Mouse (Mus musculus) stomach, embryonic 15.5 days (tissue): ENCODE measurements at regions not wholly inside any gene's neighbourhood (a gene's known extent, or its start where the extent isn't known, plus 50 kb on each side); places are given as distances from the start of the nearest gene placed in this dataset.
"Not testable (repeated sequence)": the region's sequence is repeated elsewhere in the genome, so short reads cannot be mapped to it uniquely, and the experiment has no call there.

ENCODE experiments used
- ATAC-seq: fragments of 200-750 bp; cut with Nextera tagmentation; 2 replicates; pipeline ENCODE4 v1.8.0; 2017; ENCODE audit warnings: low read depth, moderate number of reproducible peaks, moderate TSS enrichment; ENCODE audit not compliant: insufficient read depth, low FRiP score
- H3K27ac ChIP-seq: fragments of 300-500 bp; sonication (generic); 2 replicates; pipeline ENCODE4 v1.5.1; 2015; ENCODE audit warnings: mild to moderate bottlenecking, inconsistent platforms
- H3K27me3 ChIP-seq: fragments of 300-500 bp; sonication (generic); replicated peaks from 2 replicates; pipeline ENCODE4 v1.6.1; 2015; ENCODE audit warnings: inconsistent platforms
- H3K36me3 ChIP-seq: fragments of 300-500 bp; sonication (generic); 2 replicates; pipeline ENCODE4 v1.6.1; 2015; ENCODE audit warnings: inconsistent platforms
- H3K4me1 ChIP-seq: fragments of 300-500 bp; sonication (generic); 2 replicates; pipeline ENCODE4 v1.6.1; 2015; ENCODE audit warnings: inconsistent platforms
- H3K4me2 ChIP-seq: fragments of 300-500 bp; sonication (generic); 2 replicates; pipeline ENCODE4 v1.6.1; 2015; ENCODE audit warnings: mild to moderate bottlenecking, inconsistent platforms
- H3K4me3 ChIP-seq: fragments of 300-500 bp; sonication (generic); replicated peaks from 2 replicates; pipeline ENCODE4 v1.5.1; 2015; ENCODE audit warnings: inconsistent platforms
- H3K9ac ChIP-seq: fragments of 300-500 bp; sonication (generic); 2 replicates; pipeline ENCODE4 v1.6.1; 2015; ENCODE audit warnings: inconsistent platforms
- H3K9me3 ChIP-seq: fragments of 300-500 bp; sonication (generic); 2 replicates; pipeline ENCODE4 v1.6.1; 2016; ENCODE audit warnings: inconsistent platforms
- WGBS: fragments of 180-500 bp; shearing (Covaris S2); methylation state at CpG from one replicate; pipeline ENCODE4 v1.1.7; 2015; 5-methylcytosine and 5-hydroxymethylcytosine counted together

- Histone ChIP-seq H3K9me3 (no peaks in the 10 kb centered on the region), H3K4me2 (no peak overlapping the region), H3K27ac (no peak overlapping the region), H3K36me3 (no peaks in the 10 kb centered on the region), H3K27me3 (no peaks in the 10 kb centered on the region), H3K4me1 (no peaks in the 10 kb centered on the region), H3K4me3 (no peak overlapping the region), H3K9ac (no peak overlapping the region)
- no peak for ATAC-seq
These were observed 218.5 kb upstream of the Mpdz start for GRCm38 (mm10) chr4:81661096-81661495.

DNA sequence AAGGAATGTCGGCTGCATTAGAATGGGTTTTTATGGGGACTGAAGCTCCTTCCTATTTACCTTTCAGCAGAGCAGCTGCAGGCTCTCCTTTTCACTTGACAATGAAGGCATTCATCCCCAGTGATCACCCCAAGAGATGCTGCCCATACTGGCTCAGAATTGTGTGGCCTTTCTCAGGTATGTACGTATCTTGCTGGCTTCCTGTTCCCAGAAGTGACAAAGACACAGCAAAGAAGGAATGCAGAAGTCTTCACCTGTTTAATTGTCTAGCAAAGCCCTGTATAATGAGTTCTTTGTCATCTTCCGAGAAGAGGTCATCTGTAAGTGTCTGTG, 185.8 kb upstream of the Mpdz start:
- no peaks in the 10 kb centered on the region for H3K4me1 ChIP-seq

GRCm38 (mm10) chr4:81627714-81628495, 185.3 kb upstream of the Mpdz start:
- H3K9ac ChIP-seq, result no peak overlapping the region
- H3K27me3 ChIP-seq, result no peaks in the 10 kb centered on the region
- H3K4me1 ChIP-seq, result no peaks in the 10 kb centered on the region
- no peaks in the 10 kb centered on the region for H3K9me3 ChIP-seq
- H3K36me3 ChIP-seq, result no peaks in the 10 kb centered on the region
- H3K4me2 ChIP-seq, result no peak overlapping the region
- H3K27ac ChIP-seq, result no peak overlapping the region
- H3K4me3 ChIP-seq, result no peak overlapping the region
- ATAC-seq, result no peak
- 53% methylated on average over 12 of the region's 12 CpGs for WGBS

More for the DNA sequence above, 185.8 kb upstream of the Mpdz start:
- no peaks in the 10 kb centered on the region for H3K27me3 ChIP-seq
- ATAC-seq, result no peak
- no peaks in the 10 kb centered on the region for H3K36me3 ChIP-seq
- H3K9me3 ChIP-seq, result no peaks in the 10 kb centered on the region
- H3K27ac ChIP-seq, result no peak overlapping the region
- no peak overlapping the region for H3K4me3 ChIP-seq
- H3K9ac ChIP-seq, result no peak overlapping the region
- 63% methylated on average over 3 of the region's 3 CpGs for WGBS
- no peak overlapping the region for H3K4me2 ChIP-seq

- Histone ChIP-seq H3K4me1 (no peaks in the 10 kb centered on the region), H3K36me3 (no peaks in the 10 kb centered on the region), H3K27me3 (no peaks in the 10 kb centered on the region), H3K9ac (no peak overlapping the region), H3K4me3 (no peak overlapping the region), H3K4me2 (no peak overlapping the region), H3K27ac (no peak overlapping the region), H3K9me3 (no peaks in the 10 kb centered on the region)
- 70% methylated on average over 10 of the region's 10 CpGs for WGBS
- no peak for ATAC-seq
These were observed 182.8 kb upstream of the Mpdz start for GRCm38 (mm10) chr4:81625348-81625934.

DNA sequence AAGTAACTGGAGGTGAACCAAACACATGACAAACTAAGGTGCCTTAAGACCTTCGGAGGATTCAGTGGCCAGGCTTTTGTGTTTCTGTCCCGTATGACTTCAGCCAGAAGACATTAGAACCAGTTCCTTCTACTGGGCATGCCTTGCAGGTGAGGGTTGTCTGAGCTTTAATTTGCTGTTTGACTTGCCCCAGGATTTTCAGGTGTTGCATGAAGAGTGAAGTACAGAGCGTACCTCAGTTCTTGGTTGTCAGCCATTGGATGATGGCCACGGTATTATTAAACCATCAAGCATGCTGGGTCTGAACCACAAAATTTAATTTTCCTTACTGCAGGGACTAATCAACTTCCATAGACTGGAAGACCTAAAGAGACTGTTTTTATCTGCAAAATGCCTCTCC, 181.5 kb upstream of the Mpdz start:
- Histone ChIP-seq H3K9ac (no peak overlapping the region), H3K27me3 (no peaks in the 10 kb centered on the region), H3K9me3 (no peaks in the 10 kb centered on the region), H3K4me2 (no peak overlapping the region), H3K4me1 (no peaks in the 10 kb centered on the region), H3K36me3 (no peaks in the 10 kb centered on the region), H3K27ac (no peak overlapping the region), H3K4me3 (no peak overlapping the region)
- 79% methylated on average over 4 of the region's 4 CpGs for WGBS
- ATAC-seq, result no peak

GRCm38 (mm10) chr4:81621391-81622137, 178.9 kb upstream of the Mpdz start:
- ATAC-seq, result no peak
- Histone ChIP-seq H3K36me3 (no peaks in the 10 kb centered on the region), H3K9ac (no peak overlapping the region), H3K9me3 (no peaks in the 10 kb centered on the region), H3K4me3 (no peak overlapping the region), H3K27ac (no peak overlapping the region), H3K27me3 (no peaks in the 10 kb centered on the region), H3K4me1 (no peaks in the 10 kb centered on the region), H3K4me2 (no peak overlapping the region)
- WGBS, result 74% methylated on average over 8 of the region's 8 CpGs

GRCm38 (mm10) chr4:81617191-81617590, 174.6 kb upstream of the Mpdz start:
- no peak overlapping the region for H3K4me3 ChIP-seq
- no peak overlapping the region for H3K9ac ChIP-seq
- no peak for ATAC-seq
- 54% methylated on average over 5 of the region's 5 CpGs for WGBS
- no peaks in the 10 kb centered on the region for H3K36me3 ChIP-seq
- no peak overlapping the region for H3K27ac ChIP-seq
- no peak overlapping the region for H3K4me2 ChIP-seq
- no peaks in the 10 kb centered on the region for H3K9me3 ChIP-seq
- no peaks in the 10 kb centered on the region for H3K27me3 ChIP-seq
- H3K4me1 ChIP-seq, result no peaks in the 10 kb centered on the region

DNA sequence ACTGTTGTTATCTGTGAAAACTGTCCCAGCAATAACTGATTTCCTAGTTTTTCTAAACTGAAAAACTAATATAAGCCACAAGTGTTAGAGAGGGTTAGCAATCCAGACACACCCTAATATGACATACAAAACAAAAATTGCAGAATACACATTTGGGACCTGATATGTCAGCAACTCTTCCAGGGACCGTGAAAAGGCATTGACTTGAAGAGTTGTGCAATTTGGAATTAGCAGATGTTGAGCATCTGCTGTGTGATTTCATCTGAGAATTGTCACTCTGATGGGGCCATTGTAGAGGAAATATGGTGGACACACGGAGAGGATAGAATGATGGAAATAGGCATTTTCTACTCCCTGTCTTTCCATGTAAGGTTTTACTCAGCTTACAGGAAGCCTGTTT, 168.6 kb upstream of the Mpdz start:
- WGBS, result 70% methylated on average over 2 of the region's 2 CpGs
- no peaks in the 10 kb centered on the region for H3K36me3 ChIP-seq
- H3K9me3 ChIP-seq, result no peaks in the 10 kb centered on the region
- no peak overlapping the region for H3K4me2 ChIP-seq
- no peak overlapping the region for H3K27ac ChIP-seq
- no peak overlapping the region for H3K4me3 ChIP-seq
- ATAC-seq, result no peak
- no peak overlapping the region for H3K9ac ChIP-seq
- no peaks in the 10 kb centered on the region for H3K27me3 ChIP-seq
- H3K4me1 ChIP-seq, result no peaks in the 10 kb centered on the region

DNA sequence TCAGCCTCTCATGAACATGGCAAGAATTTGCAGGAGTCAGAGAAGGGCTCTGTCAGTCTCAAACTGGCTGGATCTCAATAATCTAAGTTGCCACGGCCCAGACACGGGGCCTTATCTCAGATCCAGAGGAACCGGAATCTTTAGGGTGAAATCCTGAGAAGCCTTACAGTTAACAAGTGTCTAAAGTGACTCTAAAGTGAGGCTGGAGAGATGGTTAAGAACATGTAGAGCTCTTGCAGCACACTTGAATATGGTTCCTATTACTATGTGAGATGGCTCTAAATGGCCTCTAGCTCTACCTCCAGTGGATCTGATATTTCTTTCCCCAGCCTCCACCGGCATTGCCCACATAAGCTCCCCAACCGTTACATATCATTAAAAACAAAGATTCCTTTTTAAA, 157.8 kb upstream of the Mpdz start:
- Histone ChIP-seq H3K36me3 (no peaks in the 10 kb centered on the region), H3K9ac (no peak overlapping the region), H3K9me3 (no peaks in the 10 kb centered on the region), H3K4me2 (no peak overlapping the region), H3K4me1 (no peaks in the 10 kb centered on the region), H3K27ac (no peak overlapping the region), H3K27me3 (no peaks in the 10 kb centered on the region), H3K4me3 (no peak overlapping the region)
- 90% methylated on average over 5 of the region's 5 CpGs for WGBS
- no peak for ATAC-seq

DNA sequence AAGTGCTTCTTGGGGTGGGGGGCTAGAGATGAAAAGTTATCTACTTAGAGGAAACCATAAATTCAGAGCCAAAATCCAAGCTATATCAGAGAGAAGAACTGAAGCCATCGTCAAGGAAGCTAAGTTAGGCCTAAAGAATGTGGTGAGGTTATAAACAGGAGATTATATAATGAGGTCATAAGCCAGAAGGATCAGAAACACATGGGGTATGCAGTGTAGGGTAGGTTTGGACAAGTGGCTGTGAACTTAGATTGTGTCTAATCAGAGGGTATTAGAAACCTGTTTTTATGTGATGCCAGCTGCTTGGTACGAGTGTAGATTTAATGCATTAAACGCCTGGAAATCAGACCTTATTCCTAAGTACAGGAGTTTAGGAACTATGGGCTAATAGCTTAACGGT, 154.8 kb upstream of the Mpdz start:
- no peak overlapping the region for H3K4me2 ChIP-seq
- no peaks in the 10 kb centered on the region for H3K36me3 ChIP-seq
- no peak for ATAC-seq
- no peak overlapping the region for H3K27ac ChIP-seq
- no peak overlapping the region for H3K4me3 ChIP-seq
- WGBS, result 76% methylated on average over 4 of the region's 4 CpGs
- H3K9me3 ChIP-seq, result no peaks in the 10 kb centered on the region
- no peaks in the 10 kb centered on the region for H3K27me3 ChIP-seq
- H3K4me1 ChIP-seq, result no peaks in the 10 kb centered on the region
- no peak overlapping the region for H3K9ac ChIP-seq

- H3K4me2 ChIP-seq, H3K4me1 ChIP-seq, H3K36me3 ChIP-seq, H3K27me3 ChIP-seq, H3K9me3 ChIP-seq, H3K27ac ChIP-seq, ATAC-seq, H3K4me3 ChIP-seq, H3K9ac ChIP-seq: not testable (repeated sequence)
- WGBS, result 88% methylated on average over 3 of the region's 3 CpGs
These were observed 150.8 kb upstream of the Mpdz start for GRCm38 (mm10) chr4:81593431-81593830.

DNA sequence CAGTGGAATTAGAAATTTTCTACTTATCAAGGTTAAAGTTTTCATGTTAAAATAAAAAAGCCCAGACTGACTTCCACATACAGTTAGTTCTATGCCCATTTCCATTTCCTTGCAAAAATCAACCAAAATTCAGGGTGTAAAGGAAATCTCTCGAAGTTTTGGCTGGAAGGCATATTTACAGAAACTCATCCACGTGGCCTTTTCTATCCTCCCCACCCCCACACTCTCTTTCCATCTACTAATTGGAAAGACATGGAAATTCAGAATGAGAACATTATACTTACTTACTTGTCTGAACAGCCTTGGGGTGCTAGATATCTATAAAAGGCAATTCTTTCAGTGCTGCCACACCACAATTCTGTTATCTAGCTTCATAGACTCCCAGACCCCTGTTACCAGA, 139.9 kb upstream of the Mpdz start:
- Histone ChIP-seq H3K27me3 (no peaks in the 10 kb centered on the region), H3K27ac (no peak overlapping the region), H3K4me2 (no peak overlapping the region), H3K9me3 (no peaks in the 10 kb centered on the region), H3K36me3 (no peaks in the 10 kb centered on the region), H3K4me1 (no peaks in the 10 kb centered on the region), H3K4me3 (no peak overlapping the region), H3K9ac (no peak overlapping the region)
- WGBS, result 45% methylated on average over 2 of the region's 2 CpGs
- no peak for ATAC-seq
